In genomic region chr3:97118313-97118712, GRCm38 (mm10) we compare ENCODE assay signal across 19 mouse cellular contexts. TPM values are rescaled to one million over a fixed set of nuclear protein-coding genes. Genes with fewer than 3 reads are reported as not detected.
DNase-seq lines count a peak whose midpoint lies in the region; ATAC-seq and TF ChIP-seq lines count a peak whose summit lies in the region.
"Had no signal": no experiment of that assay in that cellular context is flagged by ENCODE, and none has a peak within 500 bp of the region (broad histone marks: within the 10 kb centered on the region; RNA-seq: fewer than 3 reads in every experiment).

No protein-coding gene starts in this region.

- H3K4me3 ChIP-seq in intestine, postnatal 0 days (ENCODE audit: low read depth, low read length): no peak overlapping the region
- no peak overlapping the region for H3K4me3 ChIP-seq in intestine, embryonic 15.5 days (replicated peaks)
- H3K4me3 ChIP-seq in lung, postnatal 0 days (ENCODE audit: low read depth, low read length): no peak overlapping the region
- H3K4me3 ChIP-seq in ES-E14 (ENCODE audit: insufficient read depth in 1 of 2, low read depth in 1 of 2, low read length in 2 of 2, poor library complexity in 1 of 2, severe bottlenecking in 1 of 2): 0 out of 4 replicates have a peak overlapping the region, but pooled peaks of 1 of the 2 experiments have one; percentile 8
- H3K4me3 ChIP-seq: heart, embryonic 13.5 days; left cerebral cortex, adult 2 months; myocyte; neural tube, embryonic 15.5 days had no signal

- TF ChIP-seq CTCF in intestine, postnatal 0 days (IDR thresholded peaks at IDR 0.05; ENCODE audit: low read depth): peak; percentile 39; the same call in 1 of the 2 replicates
- peak; percentile 37 for TF ChIP-seq CTCF in lung, postnatal 0 days (IDR thresholded peaks at IDR 0.05)

- 61% methylated on average over 12 of the region's 12 CpGs for WGBS in intestine, postnatal 0 days
- WGBS in intestine, embryonic 15.5 days: 60% methylated on average over 12 of the region's 12 CpGs
- 58% methylated on average over 12 of the region's 12 CpGs for WGBS in lung, postnatal 0 days

- no peak for TF ChIP-seq EP300 in lung, postnatal 0 days (IDR thresholded peaks at IDR 0.05)

- H3K27ac ChIP-seq in intestine, postnatal 0 days (ENCODE audit: low read depth, low read length): no peak overlapping the region
- no peak overlapping the region for H3K27ac ChIP-seq in intestine, embryonic 15.5 days
- no peak overlapping the region for H3K27ac ChIP-seq in lung, postnatal 0 days (ENCODE audit: low read length)
- H3K27ac ChIP-seq in ES-E14 (ENCODE audit: insufficient read depth, low read depth, low read length, poor library complexity, severe bottlenecking): no peak overlapping the region
- H3K27ac ChIP-seq: heart, embryonic 13.5 days; left cerebral cortex, adult 2 months; neural tube, embryonic 15.5 days had no signal

- no peak for ATAC-seq in intestine, postnatal 0 days
- no peak for ATAC-seq in intestine, embryonic 15.5 days
- no peak for ATAC-seq in lung, postnatal 0 days
- ATAC-seq: forebrain, embryonic 14.5 days; inflammation-experienced regulatory T-cells, adult 6 months had no signal

- H3K9me3 ChIP-seq in intestine, postnatal 0 days (ENCODE audit: control insufficient read depth): no peaks in the 10 kb centered on the region
- no peaks in the 10 kb centered on the region for H3K9me3 ChIP-seq in intestine, embryonic 15.5 days
- H3K9me3 ChIP-seq in lung, postnatal 0 days (ENCODE audit: low read length): no peaks in the 10 kb centered on the region
- H3K9me3 ChIP-seq in ES-E14 (ENCODE audit: control insufficient read depth, insufficient read depth, low read depth, low read length): no peaks in the 10 kb centered on the region
- H3K9me3 ChIP-seq: heart, embryonic 13.5 days; neural tube, embryonic 15.5 days had no signal

- H3K9ac ChIP-seq in intestine, postnatal 0 days (ENCODE audit: low read depth, low read length): no peak overlapping the region
- H3K9ac ChIP-seq in intestine, embryonic 15.5 days: no peak overlapping the region
- no peak overlapping the region for H3K9ac ChIP-seq in lung, postnatal 0 days (replicated peaks; ENCODE audit: low read depth)
- H3K9ac ChIP-seq in ES-E14 (ENCODE audit: insufficient read depth, low read depth, low read length, poor library complexity, severe bottlenecking): no peak overlapping the region
- H3K9ac ChIP-seq: heart, embryonic 13.5 days; lung, embryonic 14.5 days; neural tube, embryonic 15.5 days had no signal

- in situ Hi-C loops in ES-E14 (cut with MboI; ENCODE audit: low sequenced_read_pairs in 2 of 2, unreplicated experiment in 2 of 2): no loop called here

- H3K27me3 ChIP-seq in intestine, postnatal 0 days (replicated peaks; ENCODE audit: control insufficient read depth, insufficient read depth, low read length): no peaks in the 10 kb centered on the region
- no peaks in the 10 kb centered on the region for H3K27me3 ChIP-seq in intestine, embryonic 15.5 days (replicated peaks)
- no peaks in the 10 kb centered on the region for H3K27me3 ChIP-seq in lung, postnatal 0 days (replicated peaks; ENCODE audit: insufficient read depth, low read length)
- H3K27me3 ChIP-seq: heart, embryonic 13.5 days; neural tube, embryonic 15.5 days had no signal

- H3K36me3 ChIP-seq in intestine, postnatal 0 days (ENCODE audit: control insufficient read depth, insufficient read depth): no peaks in the 10 kb centered on the region
- no peaks in the 10 kb centered on the region for H3K36me3 ChIP-seq in intestine, embryonic 15.5 days
- H3K36me3 ChIP-seq in lung, postnatal 0 days (ENCODE audit: insufficient read depth, low read length): no peaks in the 10 kb centered on the region
- H3K36me3 ChIP-seq in ES-E14 (ENCODE audit: control insufficient read depth, insufficient read depth, low read length, poor library complexity, severe bottlenecking): no peaks in the 10 kb centered on the region
- H3K36me3 ChIP-seq: heart, embryonic 13.5 days; neural tube, embryonic 15.5 days had no signal

- H3K4me2 ChIP-seq in intestine, postnatal 0 days (replicated peaks; ENCODE audit: low read depth): no peak overlapping the region
- H3K4me2 ChIP-seq in intestine, embryonic 15.5 days (replicated peaks): no peak overlapping the region
- no peak overlapping the region for H3K4me2 ChIP-seq in lung, postnatal 0 days (replicated peaks; ENCODE audit: low read depth, low read length)
- H3K4me2 ChIP-seq: heart, embryonic 13.5 days; lung, embryonic 14.5 days; neural tube, embryonic 15.5 days had no signal

- H3K4me1 ChIP-seq in intestine, postnatal 0 days (replicated peaks; ENCODE audit: control insufficient read depth, insufficient read depth, low read length): no peaks in the 10 kb centered on the region
- H3K4me1 ChIP-seq in intestine, embryonic 15.5 days (replicated peaks): no peaks in the 10 kb centered on the region
- H3K4me1 ChIP-seq in lung, postnatal 0 days (ENCODE audit: insufficient read depth, low read depth, low read length): no peaks in the 10 kb centered on the region
- peaks cover 0 to 3% of the 10 kb centered on the region in 2 experiments; a peak in 1 of 4 replicates for H3K4me1 ChIP-seq in ES-E14 (ENCODE audit: control insufficient read depth in 2 of 2, insufficient read depth in 2 of 2, low read length in 2 of 2, poor library complexity in 1 of 2)
- H3K4me1 ChIP-seq: neural tube, embryonic 15.5 days had no signal

- no peak for DNase-seq in lung, postnatal 0 days (ENCODE audit: low spot score)
- no peak for DNase-seq in lung, adult 18-20 months
- peak; percentile 59 for DNase-seq in ES-E14 (ENCODE audit: low read depth, low spot score)
- DNase-seq in adrenal gland, postnatal 14 days: no peak
- no peak for DNase-seq in ovary, postnatal 36 days (ENCODE audit: low spot score)
- DNase-seq: cerebellum, postnatal 10 days; embryo, embryonic 11 days; kidney, postnatal 25 days; lung, embryonic 14.5 days; midbrain, embryonic 14.5 days; thymus, adult 2 months had no signal

TF ChIP-seq in ES-E14, 5 proteins besides CTCF, POLR2A, EP300 and RAD21:
- TF ChIP-seq ZC3H11A (IDR thresholded peaks at IDR 0.05; ENCODE audit: borderline replicate concordance, low read depth, low read length): no peak
- TF ChIP-seq MAFK (IDR thresholded peaks at IDR 0.05; ENCODE audit: insufficient read depth, low read depth, low read length): no peak
TF ChIP-seq in ES-E14: peak in this region for 0.

RNA-seq across cellular contexts. Expression of gene Acp6, which starts 40.3 kb away (rescaled TPM):
- 33.1 and 37.5 TPM in 2 replicates for polyA plus RNA-seq in intestine, postnatal 0 days (2015; fragmentation: Nextera tagmentation; extraction: Ambion mirVana)
- 49.7 and 50.1 TPM in 2 replicates for polyA plus RNA-seq in intestine, embryonic 15.5 days (2015; fragmentation: Nextera tagmentation; extraction: Ambion mirVana)
- 37.2 and 40.4 TPM in 2 replicates for polyA plus RNA-seq in lung, postnatal 0 days (2015; fragmentation: Nextera tagmentation; extraction: Ambion mirVana)
- total RNA-seq in ES-E14 (2012; rRNA removed): 152 and 242 TPM in 2 replicates
- 40.0 and 42.3 TPM in 2 replicates for total RNA-seq in adrenal gland, postnatal 14 days (2021)
